Mouse (Mus musculus): ENCODE measurements around the gene Spin2e.
"Not testable (repeated sequence)": the region's sequence is repeated elsewhere in the genome, so short reads cannot be mapped to it uniquely, and the experiment has no call there.

Spin2e gene

GRCm38 (mm10) chrX:31618820-31619219 is at the start of gene Spin2e:
TSS of gene Spin2e (minus strand) at chrX:31618920.
- DNase-seq, result not testable (repeated sequence)

- DNase-seq, result not testable (repeated sequence)
These were observed 44.5 kb downstream of the Spin2e start, which contains the start of gene Gm21883 for GRCm38 (mm10) chrX:31574183-31574582. TSS of gene Gm21883 (minus strand) at chrX:31574283.
